In the genomic region with DNA sequence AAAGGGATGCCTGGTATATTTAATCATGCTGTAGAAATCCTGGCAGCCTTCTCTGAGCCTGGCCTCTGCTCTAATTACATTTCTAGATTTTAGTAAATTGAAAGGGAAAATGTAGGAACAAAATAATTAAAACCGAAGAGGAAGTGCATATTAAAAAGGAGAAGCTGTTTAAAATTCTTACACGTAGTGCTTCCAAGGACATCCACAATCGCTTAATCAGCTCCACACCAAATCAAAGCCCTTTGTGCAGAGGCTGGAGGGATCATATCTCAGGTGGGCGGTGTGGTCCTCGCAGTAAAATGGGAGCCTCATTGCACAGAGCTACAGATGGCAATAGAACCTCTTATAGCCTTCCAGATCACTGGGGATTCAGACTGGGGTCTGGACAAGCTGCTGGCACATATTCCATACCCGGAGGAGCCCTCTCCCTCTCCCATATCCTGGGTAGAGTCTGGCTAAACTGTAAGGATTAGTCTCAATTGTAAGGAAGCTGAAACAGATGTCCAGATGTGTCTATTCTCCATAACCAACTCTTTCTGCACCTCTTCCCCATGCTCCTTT, we compare ENCODE assay signal across 17 mouse cellular contexts. TPM values are rescaled to one million over a fixed set of nuclear protein-coding genes. Genes with fewer than 3 reads are reported as not detected.
A peak's percentile ranks its signal among the peaks of the same experiment; 100 is the strongest.
DNase-seq lines count a peak whose midpoint lies in the region; ATAC-seq lines count a peak whose summit lies in the region.
"Had no signal": no experiment of that assay in that cellular context is flagged by ENCODE, and none has a peak within 500 bp of the region (broad histone marks: within the 10 kb centered on the region; RNA-seq: fewer than 3 reads in every experiment).

No protein-coding gene starts in this region.

- H3K9me3 ChIP-seq in heart, embryonic 11.5 days (replicated peaks; ENCODE audit: control insufficient read depth, low read length), result no peaks in the 10 kb centered on the region
- H3K9me3 ChIP-seq in midbrain, embryonic 12.5 days, result no peaks in the 10 kb centered on the region
- no peaks in the 10 kb centered on the region for H3K9me3 ChIP-seq in midbrain, embryonic 11.5 days (ENCODE audit: control insufficient read depth, low read length)
- no peaks in the 10 kb centered on the region for H3K9me3 ChIP-seq in embryonic facial prominence, embryonic 14.5 days (ENCODE audit: control insufficient read depth, low read length)

- 77% methylated on average over 6 of the region's 6 CpGs for WGBS in heart, embryonic 11.5 days (ENCODE audit: insufficient replicate concordance)
- 60% methylated on average over 6 of the region's 6 CpGs for WGBS in midbrain, embryonic 12.5 days
- 75% methylated on average over 6 of the region's 6 CpGs for WGBS in midbrain, embryonic 11.5 days
- WGBS in embryonic facial prominence, embryonic 14.5 days, result 34% methylated on average over 6 of the region's 6 CpGs

- no peak for ATAC-seq in heart, embryonic 11.5 days (replicated peaks; ENCODE audit: insufficient number of reproducible peaks, low FRiP score, low TSS enrichment)
- no peak for ATAC-seq in midbrain, embryonic 12.5 days (ENCODE audit: low FRiP score, low read depth)
- no peak for ATAC-seq in midbrain, embryonic 11.5 days (ENCODE audit: low FRiP score)
- no peak for ATAC-seq in embryonic facial prominence, embryonic 14.5 days (ENCODE audit: low read depth)
- ATAC-seq: CD4-positive, CD25-positive, alpha-beta regulatory T cell, adult 4 months had no signal

- no peak overlapping the region for H3K27ac ChIP-seq in heart, embryonic 11.5 days (ENCODE audit: low read depth, low read length)
- H3K27ac ChIP-seq in midbrain, embryonic 12.5 days (replicated peaks), result 0 out of 2 replicates have a peak overlapping the region, but pooled peaks have one; percentile 30
- no peak overlapping the region for H3K27ac ChIP-seq in midbrain, embryonic 11.5 days (ENCODE audit: low read depth, low read length)
- peak overlapping the region; percentile 21; the same call in 1 of the 2 replicates for H3K27ac ChIP-seq in embryonic facial prominence, embryonic 14.5 days (replicated peaks; ENCODE audit: low read depth, low read length)
- H3K27ac ChIP-seq: liver, embryonic 14.5 days had no signal

- DNase-seq in heart, adult 11 months, result peak; percentile 87
- no peak for DNase-seq in midbrain, embryonic 11.5 days (ENCODE audit: low spot score, missing footprints)
- no peak for DNase-seq in embryonic facial prominence, embryonic 14.5 days (ENCODE audit: low spot score)
- DNase-seq in frontal cortex, postnatal 14 days (ENCODE audit: low spot score in 2 of 2), result no peak
- no peak for DNase-seq in T-cell, adult 2 months (ENCODE audit: low spot score)
- DNase-seq: heart, adult 18-20 months; heart, postnatal 10 days; kidney, adult 11 months; kidney, postnatal 14 days; left cerebral cortex, postnatal 4 days; lung, postnatal 36 days; thymus, adult 18-20 months had no signal

- no peak overlapping the region for H3K4me2 ChIP-seq in heart, embryonic 11.5 days
- H3K4me2 ChIP-seq in midbrain, embryonic 12.5 days (replicated peaks), result no peak overlapping the region
- no peak overlapping the region for H3K4me2 ChIP-seq in midbrain, embryonic 11.5 days
- no peak overlapping the region for H3K4me2 ChIP-seq in embryonic facial prominence, embryonic 14.5 days (ENCODE audit: low read depth, low read length)

- no peak overlapping the region for H3K4me3 ChIP-seq in heart, embryonic 11.5 days (ENCODE audit: low read depth, low read length)
- H3K4me3 ChIP-seq in midbrain, embryonic 12.5 days, result no peak overlapping the region
- no peak overlapping the region for H3K4me3 ChIP-seq in midbrain, embryonic 11.5 days (ENCODE audit: low read depth, low read length)
- no peak overlapping the region for H3K4me3 ChIP-seq in embryonic facial prominence, embryonic 14.5 days (ENCODE audit: low read depth, low read length)
- H3K4me3 ChIP-seq: myocyte had no signal

- H3K36me3 ChIP-seq in heart, embryonic 11.5 days (ENCODE audit: control insufficient read depth, insufficient read depth, low read length), result no peaks in the 10 kb centered on the region
- H3K36me3 ChIP-seq in midbrain, embryonic 12.5 days, result no peaks in the 10 kb centered on the region
- no peaks in the 10 kb centered on the region for H3K36me3 ChIP-seq in midbrain, embryonic 11.5 days (ENCODE audit: control insufficient read depth, insufficient read depth, low read length)
- no peaks in the 10 kb centered on the region for H3K36me3 ChIP-seq in embryonic facial prominence, embryonic 14.5 days (ENCODE audit: control insufficient read depth, insufficient read depth, low read length)

- no peaks in the 10 kb centered on the region for H3K27me3 ChIP-seq in heart, embryonic 11.5 days (ENCODE audit: control insufficient read depth, insufficient read depth, low read length)
- peaks cover 6% of the 10 kb centered on the region; the same call in 1 of the 2 replicates for H3K27me3 ChIP-seq in midbrain, embryonic 12.5 days
- peaks cover 6% of the 10 kb centered on the region; the same call in 1 of the 2 replicates for H3K27me3 ChIP-seq in midbrain, embryonic 11.5 days (ENCODE audit: control insufficient read depth, insufficient read depth, low read length)
- no peaks in the 10 kb centered on the region for H3K27me3 ChIP-seq in embryonic facial prominence, embryonic 14.5 days (replicated peaks; ENCODE audit: control insufficient read depth, insufficient read depth, low read length)

- peaks cover 8% of the 10 kb centered on the region; the same call in 1 of the 2 replicates for H3K4me1 ChIP-seq in heart, embryonic 11.5 days (ENCODE audit: control insufficient read depth, insufficient read depth, low read length)
- peaks cover 14% of the 10 kb centered on the region for H3K4me1 ChIP-seq in midbrain, embryonic 12.5 days
- peaks cover 11% of the 10 kb centered on the region for H3K4me1 ChIP-seq in midbrain, embryonic 11.5 days (ENCODE audit: control insufficient read depth, insufficient read depth, low read length)
- peaks cover 19% of the 10 kb centered on the region for H3K4me1 ChIP-seq in embryonic facial prominence, embryonic 14.5 days (ENCODE audit: control insufficient read depth, insufficient read depth, low read length)

- H3K9ac ChIP-seq in heart, embryonic 11.5 days (ENCODE audit: low read depth, low read length), result no peak overlapping the region
- H3K9ac ChIP-seq in midbrain, embryonic 12.5 days (replicated peaks), result no peak overlapping the region
- no peak overlapping the region for H3K9ac ChIP-seq in midbrain, embryonic 11.5 days (ENCODE audit: low read length)
- H3K9ac ChIP-seq in embryonic facial prominence, embryonic 14.5 days (ENCODE audit: low read depth, low read length), result no peak overlapping the region
- H3K9ac ChIP-seq: liver, embryonic 14.5 days had no signal

RNA-seq across cellular contexts. Expression of a gene that starts 2.3 kb away (rescaled TPM):
- polyA plus RNA-seq in heart, embryonic 11.5 days (2014; fragmentation: Nextera tagmentation; extraction: Ambion mirVana), result 81.2 and 82.3 TPM in 2 replicates
- polyA plus RNA-seq in midbrain, embryonic 12.5 days (2016; fragmentation: Nextera tagmentation; extraction: Ambion mirVana), result 200 and 204 TPM in 2 replicates
- 132 and 162 TPM in 2 replicates for polyA plus RNA-seq in midbrain, embryonic 11.5 days (2014; fragmentation: Nextera tagmentation; extraction: Ambion mirVana)
- 98.3 and 106 TPM in 2 replicates for polyA plus RNA-seq in embryonic facial prominence, embryonic 14.5 days (2014; fragmentation: Nextera tagmentation; extraction: Ambion mirVana)

RNA-seq across cellular contexts. Expression of a gene that starts 27.0 kb away (rescaled TPM):
- 92.4 and 95.9 TPM in 2 replicates for polyA plus RNA-seq in heart, embryonic 11.5 days (2014; fragmentation: Nextera tagmentation; extraction: Ambion mirVana)
- 124 and 131 TPM in 2 replicates for polyA plus RNA-seq in midbrain, embryonic 12.5 days (2016; fragmentation: Nextera tagmentation; extraction: Ambion mirVana)
- polyA plus RNA-seq in midbrain, embryonic 11.5 days (2014; fragmentation: Nextera tagmentation; extraction: Ambion mirVana), result 130 and 133 TPM in 2 replicates
- polyA plus RNA-seq in embryonic facial prominence, embryonic 14.5 days (2014; fragmentation: Nextera tagmentation; extraction: Ambion mirVana), result 105 and 108 TPM in 2 replicates

Comparison
In these comparisons a context has a peak if more than half of its experiments do, and no peak if none do; other contexts are left out.
1. H3K27ac ChIP-seq: peak in midbrain, embryonic 12.5 days (single experiment) and embryonic facial prominence, embryonic 14.5 days (single experiment); none in heart, embryonic 11.5 days (single experiment) and midbrain, embryonic 11.5 days (single experiment).